Mouse (Mus musculus): ENCODE data around the gene Slc38a9.
A peak's percentile ranks its signal among the peaks of the same experiment; 100 is the strongest.

Slc38a9 gene

DNA sequence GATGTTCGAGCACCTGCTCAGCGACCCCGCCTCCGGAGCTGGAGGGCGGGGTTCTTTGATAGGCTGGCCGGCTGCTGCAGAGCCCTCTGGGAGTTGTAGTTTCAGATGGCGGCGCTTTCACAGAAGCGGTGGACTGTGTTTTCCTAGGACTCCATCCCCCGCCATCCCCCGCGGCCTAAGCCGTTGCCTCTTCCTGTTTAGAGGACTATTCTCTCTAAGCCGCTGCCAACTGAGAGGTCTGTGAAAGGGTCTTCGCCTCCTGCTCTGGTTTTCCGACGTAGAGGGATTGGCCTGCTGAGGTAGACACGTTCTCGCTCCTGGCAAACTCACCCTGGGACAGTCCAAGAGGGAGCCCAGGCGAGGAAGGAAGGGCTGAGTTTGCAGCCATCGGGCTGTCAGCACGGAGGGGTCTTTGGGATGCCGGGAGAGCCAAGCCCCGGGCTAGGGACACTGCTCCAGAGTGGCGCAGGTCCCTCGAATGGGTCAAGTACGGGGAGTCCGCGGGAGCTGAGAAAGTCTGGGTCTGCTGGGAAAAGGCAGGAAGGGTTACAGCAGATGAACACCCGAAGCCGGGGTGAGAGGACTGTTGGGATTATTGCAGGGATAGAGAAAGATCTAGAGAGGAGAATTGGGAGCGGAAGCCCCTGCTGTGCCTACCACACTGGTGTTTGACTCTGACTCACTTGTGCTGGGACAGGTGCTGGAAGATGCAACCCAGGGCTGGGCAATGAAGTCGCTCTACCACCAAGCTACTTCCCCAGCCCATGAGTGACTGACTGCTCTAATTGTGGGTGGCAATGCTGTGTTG is at the start of gene Slc38a9:
Slc38a9 (plus strand) TSS at position 178 of the 808 bp plus-strand sequence.
- DNase-seq (ENCODE audit: low spot score) = peak; percentile 80

GRCm38 (mm10) chr13:112621592-112621991 is 39.0 kb upstream of the Slc38a9 start:
- DNase-seq (ENCODE audit: low spot score) = no peak

GRCm38 (mm10) chr13:112623656-112624055 is 36.9 kb upstream of the Slc38a9 start:
- no peak for DNase-seq (ENCODE audit: low spot score)

GRCm38 (mm10) chr13:112624622-112625021 is 35.9 kb upstream of the Slc38a9 start:
- DNase-seq (ENCODE audit: low spot score) = no peak

DNA sequence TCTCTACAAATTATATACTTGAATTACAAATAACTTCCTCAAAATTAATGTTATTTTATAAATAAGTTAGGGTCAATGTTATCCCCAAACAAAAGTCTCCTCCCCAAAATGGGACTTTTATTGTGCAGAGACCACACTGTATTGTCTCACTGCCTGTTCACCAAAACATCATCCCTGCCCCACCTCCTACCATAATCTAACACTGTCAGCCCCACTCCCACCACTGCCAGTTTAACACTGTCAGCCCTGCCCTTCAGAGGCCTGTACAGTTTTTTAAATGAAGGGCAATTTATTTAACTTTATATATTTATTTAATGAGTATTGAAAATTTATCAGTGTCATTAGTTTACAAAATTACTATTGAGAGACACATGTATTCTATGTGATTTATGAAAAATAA is 35.0 kb upstream of the Slc38a9 start:
- no peak for DNase-seq (ENCODE audit: low spot score)

DNA sequence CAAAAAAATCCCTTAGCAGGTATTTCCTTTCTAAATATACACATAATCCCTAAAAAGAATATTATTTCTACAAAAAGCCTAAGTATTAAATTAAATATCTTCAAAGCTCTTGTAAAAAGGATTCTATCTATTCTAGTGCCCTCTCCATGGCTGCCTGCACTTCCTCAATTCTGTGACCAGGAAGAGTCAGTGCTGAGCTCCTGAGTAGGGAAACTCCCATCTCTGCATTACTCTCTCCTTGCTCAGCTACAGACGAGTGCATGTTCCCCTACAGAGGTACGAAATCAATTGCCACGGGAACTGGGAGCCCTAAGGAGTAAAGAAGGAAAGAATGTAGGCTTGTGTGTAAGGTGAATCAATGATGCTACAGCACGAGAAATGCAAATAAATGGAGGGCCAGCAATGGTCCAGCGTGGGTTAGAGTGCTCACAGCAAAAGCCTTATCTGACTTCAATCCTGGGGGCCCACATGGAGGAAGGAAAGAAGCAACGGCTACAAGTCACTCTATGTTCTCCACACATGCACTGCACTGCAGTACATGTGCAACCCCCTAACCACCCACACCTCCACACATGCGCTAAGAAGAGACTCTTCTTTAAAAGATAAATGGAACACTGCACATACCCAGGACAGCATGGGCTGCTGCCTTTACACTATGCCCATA is 25.2 kb upstream of the Slc38a9 start:
- DNase-seq (ENCODE audit: low spot score) = no peak

GRCm38 (mm10) chr13:112636498-112636897 is 24.1 kb upstream of the Slc38a9 start:
- no peak for DNase-seq (ENCODE audit: low spot score)

- DNase-seq (ENCODE audit: low spot score) = no peak
Observed at GRCm38 (mm10) chr13:112639111-112639510, 21.4 kb upstream of the Slc38a9 start.

DNA sequence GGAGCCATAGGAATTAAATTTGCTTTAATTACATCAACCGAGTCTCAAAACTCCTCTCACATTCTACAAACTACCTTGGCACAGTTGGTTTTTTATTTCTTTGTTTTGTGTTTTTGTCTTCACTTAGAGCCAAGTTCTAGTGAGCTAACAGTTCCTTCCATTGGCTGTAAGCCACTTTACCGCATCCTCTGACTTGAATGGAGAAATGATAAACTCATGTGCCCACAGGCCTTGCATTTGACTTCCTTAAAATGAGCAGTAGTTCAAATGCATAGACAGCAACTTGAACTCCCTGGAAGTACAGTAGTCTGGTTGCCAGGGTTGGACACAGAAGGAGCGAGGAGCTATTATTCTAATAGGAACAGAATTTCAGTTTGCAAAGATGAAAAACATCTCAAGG is 17.7 kb upstream of the Slc38a9 start:
- no peak for DNase-seq (ENCODE audit: low spot score)

- DNase-seq (ENCODE audit: low spot score) = no peak
Observed at GRCm38 (mm10) chr13:112644996-112645395, 15.6 kb upstream of the Slc38a9 start.

GRCm38 (mm10) chr13:112645529-112646186 is 14.9 kb upstream of the Slc38a9 start:
- DNase-seq (ENCODE audit: low spot score) = no peak

DNA sequence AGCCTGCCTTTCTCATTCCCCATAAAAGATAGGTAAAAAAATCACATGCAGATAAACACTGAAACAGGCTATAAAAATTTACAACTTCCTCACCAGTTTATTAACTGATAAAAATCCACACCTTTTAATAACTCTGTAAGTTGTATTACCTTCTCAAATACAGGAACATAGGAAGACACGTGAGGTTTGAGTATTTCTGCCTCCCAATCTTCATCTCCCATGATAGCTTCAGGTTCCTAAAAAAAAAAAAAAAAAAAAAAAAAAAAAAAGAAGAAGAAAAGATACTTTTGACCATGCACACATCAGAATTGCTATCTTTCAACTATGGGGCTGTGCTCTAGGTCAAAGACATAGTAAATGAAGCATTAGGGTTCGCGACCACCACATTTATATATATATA is 9.4 kb upstream of the Slc38a9 start:
- DNase-seq (ENCODE audit: low spot score) = no peak

DNA sequence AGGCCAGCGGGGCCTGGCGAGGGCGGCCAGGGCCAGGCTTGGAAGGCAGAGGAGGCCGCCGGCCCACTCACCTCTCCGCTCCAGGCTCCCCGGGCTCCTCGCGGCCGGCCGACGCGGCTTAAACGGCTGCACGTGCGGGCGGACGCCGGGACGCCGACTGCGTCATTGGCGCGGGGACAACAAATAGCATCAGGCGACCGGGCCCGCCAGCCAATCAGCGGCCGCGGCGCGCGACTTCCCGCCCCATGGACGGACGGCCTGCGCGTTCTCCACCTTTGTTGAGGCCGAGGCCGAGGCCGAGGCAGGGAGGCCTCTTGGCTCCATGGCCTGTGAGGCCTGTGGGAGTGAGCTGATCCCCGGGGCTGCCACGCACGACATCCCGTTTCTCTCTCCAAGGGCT is 8.3 kb upstream of the Slc38a9 start, which contains the start of gene Ddx4:
Ddx4 (minus strand) TSS at position 271 of the 400 bp plus-strand sequence.
- DNase-seq (ENCODE audit: low spot score) = no peak

- DNase-seq (ENCODE audit: low spot score) = no peak
Observed at GRCm38 (mm10) chr13:112659986-112660573, 471 bp upstream of the Slc38a9 start.

DNA sequence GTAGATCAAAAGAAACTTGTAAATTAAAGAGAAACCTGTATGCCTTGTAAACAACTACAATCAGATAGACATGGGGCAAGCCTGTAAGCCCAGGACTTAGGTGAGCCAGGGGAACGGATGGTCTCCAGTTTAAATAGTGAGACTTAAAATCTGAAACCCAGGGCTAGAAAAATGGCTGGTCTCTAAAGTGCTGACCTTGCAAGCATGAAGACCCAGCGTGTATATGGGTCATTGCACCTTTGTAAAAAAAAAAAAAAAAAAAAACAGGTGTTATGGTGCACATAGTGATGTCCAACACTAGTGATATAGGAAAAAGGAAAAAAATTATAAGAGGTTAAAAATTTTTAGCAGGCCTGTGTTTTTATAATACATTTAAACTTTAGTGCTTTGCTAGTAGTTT is 1.1 kb downstream of the Slc38a9 start:
- no peak for DNase-seq (ENCODE audit: low spot score)

- DNase-seq (ENCODE audit: low spot score) = no peak
Observed at GRCm38 (mm10) chr13:112666433-112667024, 6.0 kb downstream of the Slc38a9 start.

DNA sequence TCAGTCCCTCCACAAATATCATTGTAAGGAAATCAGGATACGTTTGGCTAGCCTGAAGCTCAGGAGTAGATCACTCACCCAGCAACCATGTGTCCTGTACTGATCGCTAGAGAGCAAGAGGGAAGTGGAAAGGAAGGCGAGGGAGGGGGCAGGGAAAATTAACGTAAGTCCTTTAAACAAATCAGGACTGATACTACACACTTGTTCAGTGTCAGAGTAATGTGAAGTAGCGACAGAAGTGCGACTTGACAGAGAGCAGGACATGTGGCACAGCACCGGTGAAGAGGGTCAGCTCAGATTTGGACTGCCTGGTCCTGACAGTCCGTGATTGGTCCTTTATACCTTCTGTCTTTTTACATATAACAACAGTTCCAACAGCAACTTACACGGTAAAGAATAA is 6.7 kb downstream of the Slc38a9 start:
- no peak for DNase-seq (ENCODE audit: low spot score)

DNA sequence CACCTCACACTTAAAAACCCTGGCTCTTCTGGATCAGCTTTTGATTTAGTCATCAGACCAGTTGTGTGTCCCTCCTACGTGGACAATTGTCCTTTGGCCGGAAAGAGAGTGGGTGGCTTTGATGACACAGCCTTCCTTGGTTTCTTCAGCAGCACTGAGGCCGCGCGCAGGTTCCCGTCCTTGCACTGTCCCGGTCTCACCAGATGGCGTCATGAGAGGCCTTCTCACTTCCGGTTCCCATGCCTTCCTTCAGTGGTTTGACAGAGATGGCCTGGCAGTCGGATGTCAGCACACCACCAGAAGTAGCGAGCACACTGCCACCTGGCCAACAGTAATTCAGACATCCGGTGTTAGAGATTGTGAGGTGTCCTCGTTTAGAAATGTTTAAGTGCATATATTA is 11.2 kb downstream of the Slc38a9 start:
- DNase-seq (ENCODE audit: low spot score) = no peak

DNA sequence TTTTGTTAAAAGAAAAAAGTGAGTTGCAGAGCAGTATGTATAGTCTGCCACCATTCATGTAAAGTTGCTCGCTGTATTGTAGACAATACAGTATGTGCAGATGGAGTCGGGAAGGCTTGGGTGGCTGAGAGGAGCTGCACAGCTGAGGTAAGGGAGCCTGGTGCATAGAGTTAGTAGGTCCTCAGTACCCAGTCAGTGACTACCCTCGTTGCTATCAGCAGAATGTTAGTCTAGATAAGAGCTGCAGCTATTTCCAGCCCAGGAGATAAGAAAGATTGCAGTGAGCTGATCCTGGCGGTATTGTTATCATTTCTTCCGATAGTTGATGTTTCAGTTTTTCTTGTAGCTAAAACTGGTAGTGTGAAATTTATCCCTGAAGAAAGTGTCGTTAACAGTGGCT is 12.2 kb downstream of the Slc38a9 start:
- no peak for DNase-seq (ENCODE audit: low spot score)

GRCm38 (mm10) chr13:112673899-112674447 is 13.4 kb downstream of the Slc38a9 start:
- DNase-seq (ENCODE audit: low spot score) = peak; percentile 41

DNA sequence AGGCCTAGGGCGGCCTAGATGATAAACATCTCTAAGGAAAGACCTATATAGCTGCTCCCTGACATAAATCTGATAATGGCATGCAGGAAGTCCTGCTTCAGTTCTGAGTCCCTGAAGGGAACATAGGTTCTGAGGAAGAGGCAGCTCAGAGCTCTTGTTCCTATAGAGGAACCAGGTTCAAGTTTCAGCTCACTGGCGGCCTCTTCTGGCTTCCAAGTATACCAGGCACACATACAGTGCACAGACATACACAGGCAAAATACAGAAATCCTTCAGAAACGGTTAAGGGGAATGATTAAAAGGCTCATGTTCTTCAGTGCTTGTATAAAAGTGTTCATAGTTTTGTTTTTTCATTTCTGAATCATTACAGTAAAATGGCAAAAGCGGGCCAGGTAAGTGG is 17.6 kb downstream of the Slc38a9 start:
- DNase-seq (ENCODE audit: low spot score) = no peak

DNA sequence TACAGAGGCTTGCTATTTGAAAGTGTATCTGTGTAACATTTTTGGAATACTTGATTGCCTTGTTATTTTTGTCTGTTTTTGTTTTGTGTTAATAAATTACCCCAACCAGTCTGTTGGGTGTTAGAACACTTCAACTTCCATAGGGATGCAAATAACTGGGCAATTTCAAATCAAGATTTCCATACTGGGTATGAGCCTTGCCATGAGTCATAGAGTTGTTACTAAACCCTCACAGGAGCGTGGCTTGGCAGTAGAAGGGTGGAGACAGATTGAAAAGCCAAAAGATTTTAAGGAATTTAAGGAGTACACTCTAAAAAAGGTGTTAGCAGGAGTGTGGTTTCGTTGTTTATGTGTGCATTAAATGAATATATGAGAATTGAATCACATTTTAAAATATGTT is 22.8 kb downstream of the Slc38a9 start:
- DNase-seq (ENCODE audit: low spot score) = no peak

Measured in urinary bladder, postnatal 25 days (tissue).